Mouse (Mus musculus): Measurements from ENCODE around the gene 1700025G04Rik. TPM values are rescaled to one million over a fixed set of nuclear protein-coding genes. Genes with fewer than 3 reads are reported as not detected.

The 1700025G04Rik gene
- total and polyA plus RNA-seq, 3 experiments = 0.16 TPM; not detected in 2

DNA sequence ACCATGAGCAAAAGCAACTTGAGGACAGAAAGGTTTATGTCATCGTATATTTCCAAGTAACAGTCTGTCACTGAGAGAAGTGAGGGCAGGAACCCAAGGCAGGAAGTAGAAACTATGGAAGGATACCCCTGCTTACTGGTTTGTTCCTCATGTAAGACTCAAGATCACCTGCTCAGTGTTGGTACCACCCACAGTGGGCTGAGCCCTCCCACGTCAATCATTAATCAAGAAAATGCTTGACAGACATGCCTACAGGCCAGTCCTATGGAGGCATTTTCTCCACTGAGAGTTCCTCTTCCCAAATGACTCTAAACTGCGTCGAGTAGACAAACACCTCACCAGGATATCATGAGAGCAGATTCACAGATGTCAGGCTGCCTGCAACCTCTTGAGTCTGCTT is 64.6 kb downstream of the 1700025G04Rik start:
- no peak for ATAC-seq (ENCODE audit: extremely low read depth, insufficient number of reproducible peaks, low FRiP score, poor library complexity, severe bottlenecking)
- peaks cover 49% of the 10 kb centered on the region for H3K9me3 ChIP-seq (replicated peaks)
- H3K4me1 ChIP-seq (ENCODE audit: insufficient read depth, low read depth, low read length) = no peaks in the 10 kb centered on the region
- no peaks in the 10 kb centered on the region for H3K27me3 ChIP-seq (ENCODE audit: insufficient read depth, low read length)
- no peak for DNase-seq (ENCODE audit: low spot score)
- no peaks in the 10 kb centered on the region for H3K36me3 ChIP-seq (replicated peaks)
- H3K4me3 ChIP-seq (ENCODE audit: low read depth, low read length) = no peak overlapping the region
- TF ChIP-seq TAL1 (conservative IDR thresholded peaks at IDR 0.05; ENCODE audit: low read depth, low read length) (no peak), POLR2AphosphoS5 (IDR thresholded peaks at IDR 0.05; ENCODE audit: insufficient replicate concordance, low read depth, low read length) (no peak), GATA1 (IDR thresholded peaks at IDR 0.05; ENCODE audit: borderline replicate concordance, low read length) (no peak), CTCF (IDR thresholded peaks at IDR 0.05; ENCODE audit: low read depth, low read length) (no peak), GATA2 (IDR thresholded peaks at IDR 0.05; ENCODE audit: borderline replicate concordance, low read depth, low read length) (no peak)

- DNase-seq (ENCODE audit: low spot score) = no peak
- peaks cover 49% of the 10 kb centered on the region for H3K9me3 ChIP-seq (replicated peaks)
- ATAC-seq (ENCODE audit: extremely low read depth, insufficient number of reproducible peaks, low FRiP score, poor library complexity, severe bottlenecking) = no peak
- no peaks in the 10 kb centered on the region for H3K36me3 ChIP-seq (replicated peaks)
- H3K27me3 ChIP-seq (ENCODE audit: insufficient read depth, low read length) = no peaks in the 10 kb centered on the region
- H3K4me1 ChIP-seq (ENCODE audit: insufficient read depth, low read depth, low read length) = no peaks in the 10 kb centered on the region
- TF ChIP-seq CTCF (IDR thresholded peaks at IDR 0.05; ENCODE audit: low read depth, low read length) = no peak
- TF ChIP-seq TAL1 (conservative IDR thresholded peaks at IDR 0.05; ENCODE audit: low read depth, low read length) = no peak
- no peak overlapping the region for H3K4me3 ChIP-seq (ENCODE audit: low read depth, low read length)
Measured at GRCm38 (mm10) chr1:152024019-152024787, 65.7 kb downstream of the 1700025G04Rik start.

GRCm38 (mm10) chr1:152020812-152021211 is 69.1 kb downstream of the 1700025G04Rik start:
- no peak overlapping the region for H3K4me3 ChIP-seq (ENCODE audit: low read depth, low read length)
- DNase-seq (ENCODE audit: low spot score) (no peak), ATAC-seq (ENCODE audit: extremely low read depth, insufficient number of reproducible peaks, low FRiP score, poor library complexity, severe bottlenecking) (no peak)
- peaks cover 54% of the 10 kb centered on the region for H3K9me3 ChIP-seq (replicated peaks)
- TF ChIP-seq CTCF (IDR thresholded peaks at IDR 0.05; ENCODE audit: low read depth, low read length) (no peak), TAL1 (conservative IDR thresholded peaks at IDR 0.05; ENCODE audit: low read depth, low read length) (no peak), POLR2AphosphoS5 (IDR thresholded peaks at IDR 0.05; ENCODE audit: insufficient replicate concordance, low read depth, low read length) (no peak), GATA2 (IDR thresholded peaks at IDR 0.05; ENCODE audit: borderline replicate concordance, low read depth, low read length) (no peak), GATA1 (IDR thresholded peaks at IDR 0.05; ENCODE audit: borderline replicate concordance, low read length) (no peak)
- no peaks in the 10 kb centered on the region for H3K4me1 ChIP-seq (ENCODE audit: insufficient read depth, low read depth, low read length)
- H3K27me3 ChIP-seq (ENCODE audit: insufficient read depth, low read length) = no peaks in the 10 kb centered on the region
- no peaks in the 10 kb centered on the region for H3K36me3 ChIP-seq (replicated peaks)

DNA sequence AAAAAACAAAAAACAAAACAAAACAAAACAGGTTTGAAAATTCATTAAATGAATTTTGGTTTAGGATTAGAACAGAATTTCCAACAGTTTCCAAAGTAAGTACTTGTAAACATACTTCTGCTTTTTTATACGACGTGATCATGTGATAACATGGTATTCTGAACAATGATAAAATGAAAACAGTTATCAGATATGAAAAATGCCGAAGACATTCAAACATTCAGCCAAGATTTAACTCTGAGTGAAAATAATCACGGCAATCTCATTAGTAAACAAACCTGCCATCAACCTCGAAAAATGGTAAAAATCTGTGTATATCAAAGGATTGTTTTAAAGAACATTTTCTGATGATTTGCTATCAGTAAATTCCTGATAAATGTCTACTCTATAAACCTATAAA is 69.9 kb downstream of the 1700025G04Rik start:
- Histone ChIP-seq H3K27me3 (ENCODE audit: insufficient read depth, low read length) (no peaks in the 10 kb centered on the region), H3K4me1 (ENCODE audit: insufficient read depth, low read depth, low read length) (no peaks in the 10 kb centered on the region), H3K4me3 (ENCODE audit: low read depth, low read length) (no peak overlapping the region), H3K9me3 (replicated peaks) (peaks cover 56% of the 10 kb centered on the region), H3K36me3 (replicated peaks) (no peaks in the 10 kb centered on the region)
- DNase-seq (ENCODE audit: low spot score) (no peak), ATAC-seq (ENCODE audit: extremely low read depth, insufficient number of reproducible peaks, low FRiP score, poor library complexity, severe bottlenecking) (no peak)
- TF ChIP-seq GATA1 (IDR thresholded peaks at IDR 0.05; ENCODE audit: borderline replicate concordance, low read length) = no peak
- no peak for TF ChIP-seq TAL1 (conservative IDR thresholded peaks at IDR 0.05; ENCODE audit: low read depth, low read length)
- TF ChIP-seq GATA2 (IDR thresholded peaks at IDR 0.05; ENCODE audit: borderline replicate concordance, low read depth, low read length) = no peak

GRCm38 (mm10) chr1:152019196-152019595 is 70.7 kb downstream of the 1700025G04Rik start:
- H3K4me3 ChIP-seq (ENCODE audit: low read depth, low read length) = no peak overlapping the region
- H3K27me3 ChIP-seq (ENCODE audit: insufficient read depth, low read length) = no peaks in the 10 kb centered on the region
- H3K9me3 ChIP-seq (replicated peaks) = peaks cover 50% of the 10 kb centered on the region
- ATAC-seq (ENCODE audit: extremely low read depth, insufficient number of reproducible peaks, low FRiP score, poor library complexity, severe bottlenecking) (no peak), DNase-seq (ENCODE audit: low spot score) (no peak)
- no peaks in the 10 kb centered on the region for H3K36me3 ChIP-seq (replicated peaks)
- no peaks in the 10 kb centered on the region for H3K4me1 ChIP-seq (ENCODE audit: insufficient read depth, low read depth, low read length)
- TF ChIP-seq GATA1 (IDR thresholded peaks at IDR 0.05; ENCODE audit: borderline replicate concordance, low read length) = no peak
- TF ChIP-seq TAL1 (conservative IDR thresholded peaks at IDR 0.05; ENCODE audit: low read depth, low read length) = no peak
- TF ChIP-seq GATA2 (IDR thresholded peaks at IDR 0.05; ENCODE audit: borderline replicate concordance, low read depth, low read length) = no peak
- TF ChIP-seq POLR2AphosphoS5 (IDR thresholded peaks at IDR 0.05; ENCODE audit: insufficient replicate concordance, low read depth, low read length) = no peak
- TF ChIP-seq CTCF (IDR thresholded peaks at IDR 0.05; ENCODE audit: low read depth, low read length) = no peak

- Histone ChIP-seq H3K27me3 (ENCODE audit: insufficient read depth, low read length) (no peaks in the 10 kb centered on the region), H3K4me1 (ENCODE audit: insufficient read depth, low read depth, low read length) (no peaks in the 10 kb centered on the region), H3K36me3 (replicated peaks) (no peaks in the 10 kb centered on the region), H3K4me3 (ENCODE audit: low read depth, low read length) (no peak overlapping the region), H3K9me3 (replicated peaks) (peaks cover 55% of the 10 kb centered on the region)
- TF ChIP-seq GATA1 (IDR thresholded peaks at IDR 0.05; ENCODE audit: borderline replicate concordance, low read length) = no peak
- TF ChIP-seq TAL1 (conservative IDR thresholded peaks at IDR 0.05; ENCODE audit: low read depth, low read length) = no peak
- TF ChIP-seq POLR2AphosphoS5 (IDR thresholded peaks at IDR 0.05; ENCODE audit: insufficient replicate concordance, low read depth, low read length) = no peak
- no peak for TF ChIP-seq GATA2 (IDR thresholded peaks at IDR 0.05; ENCODE audit: borderline replicate concordance, low read depth, low read length)
- no peak for TF ChIP-seq CTCF (IDR thresholded peaks at IDR 0.05; ENCODE audit: low read depth, low read length)
- ATAC-seq (ENCODE audit: extremely low read depth, insufficient number of reproducible peaks, low FRiP score, poor library complexity, severe bottlenecking) (no peak), DNase-seq (ENCODE audit: low spot score) (no peak)
Measured at GRCm38 (mm10) chr1:152018322-152018721, 71.6 kb downstream of the 1700025G04Rik start.

All from G1E (cell line).